Mouse (Mus musculus) embryo, embryonic 10 days (tissue): Measurements from ENCODE around the gene Trim11.

Experiments
- DNase-seq: peaks from one replicate; pipeline ENCODE4 v3.0.0-alpha.2; 2015; ENCODE audit warnings: low spot score

Trim11 gene

DNA sequence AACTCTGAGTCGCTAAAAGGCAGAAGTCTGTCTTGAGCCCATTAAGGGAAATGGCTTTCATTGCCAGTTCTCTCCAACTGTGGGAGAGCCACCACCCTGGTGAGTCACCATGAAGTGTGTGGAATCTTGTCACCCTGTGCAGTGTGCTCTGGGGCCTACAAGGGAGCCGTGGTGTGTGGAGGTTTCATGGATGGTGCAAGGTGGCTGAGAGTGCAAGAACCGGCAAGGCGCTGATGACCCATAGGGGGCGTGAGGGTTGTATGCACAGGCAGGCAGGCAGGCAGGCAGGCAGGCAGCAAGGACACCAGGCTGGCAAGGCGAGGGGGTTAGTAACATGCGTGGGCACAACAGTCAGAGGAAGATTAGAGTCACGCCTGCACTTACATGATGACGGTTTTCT, 37.2 kb downstream of the Trim11 start:
- DNase-seq, result peak; percentile 51

DNA sequence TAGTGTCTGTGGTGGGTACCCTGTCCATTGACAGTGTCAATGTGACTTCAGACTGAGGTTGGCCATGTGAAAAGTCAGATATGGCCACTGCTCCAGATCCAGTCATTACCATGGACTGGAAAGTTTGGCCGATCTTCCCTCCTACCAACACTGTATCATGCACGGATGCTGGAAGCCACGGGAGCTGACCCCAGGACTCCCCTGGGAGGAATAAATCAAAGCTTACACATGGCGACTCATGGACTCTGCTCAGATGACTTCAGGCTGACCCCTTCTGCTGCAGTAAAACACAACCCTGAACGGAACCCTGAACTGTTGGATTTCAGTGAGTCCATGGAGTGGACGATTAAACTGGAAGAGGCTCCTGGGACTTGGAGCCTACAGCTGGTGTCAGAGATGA, 48.5 kb downstream of the Trim11 start:
- DNase-seq, result peak; percentile 6

DNA sequence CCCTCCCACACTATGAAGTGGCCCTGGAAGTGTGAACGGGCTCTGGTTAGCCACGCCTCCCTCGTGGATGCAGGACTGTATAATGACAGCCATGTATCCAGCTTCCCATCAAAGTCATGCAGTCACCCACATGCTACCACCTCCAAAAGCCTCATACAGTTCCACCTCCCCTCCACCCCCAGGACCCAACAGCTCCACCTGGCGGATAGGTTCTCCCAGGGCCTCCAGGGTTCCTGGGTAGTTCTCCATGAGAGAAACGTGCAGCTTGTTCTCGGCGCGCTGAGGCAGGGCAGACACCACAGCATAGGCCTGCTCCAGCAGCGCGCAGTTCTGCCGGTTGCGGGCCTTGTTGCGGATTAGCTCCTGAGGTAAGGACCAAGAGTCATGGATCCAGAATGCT, 51.1 kb downstream of the Trim11 start:
- no peak for DNase-seq
